Mouse (Mus musculus): ENCODE measurements around the gene Rpl24.

Gene Rpl24

GRCm38 (mm10) chr16:55971735-55972615, 5.9 kb downstream of the Rpl24 start:
- DNase-seq: no peak

- DNase-seq: no peak
Measured at GRCm38 (mm10) chr16:55972626-55973201, 6.6 kb downstream of the Rpl24 start.

GRCm38 (mm10) chr16:55973431-55974255, 7.6 kb downstream of the Rpl24 start, which contains the start of gene Zbtb11:
Gene Zbtb11, plus strand, starts transcription at chr16:55973883.
- DNase-seq: peak; percentile 100

DNA sequence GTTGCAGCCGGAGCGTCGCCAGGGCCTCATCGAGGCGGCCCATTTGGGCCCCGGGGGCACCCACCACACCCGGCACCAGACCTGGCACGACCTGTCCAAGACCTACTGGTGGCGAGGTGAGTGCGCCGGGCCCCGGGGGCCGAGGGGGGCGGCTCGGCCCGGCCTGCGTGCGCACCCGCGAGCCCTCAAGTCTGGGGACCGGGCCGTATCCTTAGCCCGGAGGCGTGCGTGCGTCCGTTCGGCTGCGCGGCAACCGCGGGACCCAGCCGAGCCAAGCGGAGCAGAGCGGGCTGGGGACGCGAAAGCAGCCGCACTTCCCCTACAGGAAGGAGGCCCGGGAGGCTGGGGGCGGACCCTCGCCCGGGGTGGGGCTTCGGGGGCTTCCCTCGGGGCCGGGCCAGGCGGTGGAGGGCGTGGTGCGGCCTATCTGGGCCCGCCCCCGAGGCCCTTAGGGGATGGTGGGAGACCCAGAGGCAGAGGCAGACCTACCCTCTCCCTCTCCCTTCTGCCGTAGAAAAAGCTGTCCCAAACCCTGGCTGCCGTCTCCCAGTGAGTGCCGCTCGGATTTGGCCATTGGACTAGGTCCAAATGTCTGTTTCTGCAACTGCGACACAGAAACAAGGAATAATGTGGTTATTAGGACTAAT, 8.3 kb downstream of the Rpl24 start:
- DNase-seq: peak; percentile 88

DNA sequence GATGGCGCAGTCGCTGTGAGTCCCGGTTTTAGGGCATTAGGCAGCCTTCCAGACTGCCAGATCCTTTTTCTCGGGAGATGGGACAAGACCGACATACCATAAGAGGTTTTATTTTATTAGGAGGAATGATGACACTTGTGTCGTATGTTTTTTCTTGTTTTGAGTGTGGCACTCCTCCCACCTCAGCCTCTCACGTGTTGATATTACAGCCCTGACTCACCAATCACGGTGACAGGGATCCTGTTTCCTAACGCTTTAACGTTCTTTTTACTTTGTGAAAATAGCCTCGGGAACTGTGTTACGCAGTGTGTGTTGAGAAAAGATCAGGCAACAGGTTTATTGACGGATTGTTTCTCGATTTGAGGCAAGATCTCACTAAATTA, 8.8 kb downstream of the Rpl24 start:
- DNase-seq: no peak

DNA sequence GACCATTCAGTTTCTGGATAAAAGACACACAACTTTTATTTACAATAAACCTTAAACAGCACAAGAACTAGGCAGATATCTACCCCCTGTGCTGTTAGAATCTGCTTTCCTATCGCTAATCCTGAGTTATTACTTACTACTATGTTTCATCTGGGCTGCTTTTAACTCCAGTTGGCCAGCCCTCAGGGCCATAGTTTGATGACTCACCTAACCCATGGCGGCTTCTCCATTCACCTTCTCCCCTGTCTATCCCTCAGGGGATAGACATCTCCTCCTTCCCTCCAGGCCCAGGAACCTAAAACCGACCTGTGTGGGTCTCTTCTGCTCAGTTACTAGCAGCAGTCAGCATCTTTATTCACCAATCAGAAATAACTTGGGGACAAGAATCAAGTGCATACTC, 19.9 kb downstream of the Rpl24 start:
- DNase-seq: no peak

GRCm38 (mm10) chr16:55990311-55990710, 24.2 kb downstream of the Rpl24 start:
- no peak for DNase-seq

DNA sequence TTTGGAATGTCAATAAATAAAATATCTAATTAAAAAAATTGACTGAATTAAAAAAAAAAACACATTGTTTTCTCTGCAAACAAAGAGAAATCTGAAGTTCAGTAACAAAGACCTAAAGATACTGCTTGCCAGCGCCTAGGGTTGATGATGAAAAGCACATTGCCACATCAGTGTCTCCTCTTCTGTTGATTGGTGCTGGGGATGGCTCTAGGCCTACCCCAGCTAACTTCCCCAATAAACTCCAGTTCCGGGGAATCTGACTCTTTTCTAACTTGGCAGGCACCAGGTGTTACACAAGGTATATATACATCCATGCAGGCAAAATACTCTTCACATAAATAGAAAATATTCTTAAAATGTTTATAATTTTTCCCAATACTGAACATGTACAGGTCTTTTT, 28.2 kb downstream of the Rpl24 start:
- DNase-seq: no peak

GRCm38 (mm10) chr16:56006798-56007197, 40.7 kb downstream of the Rpl24 start:
- no peak for DNase-seq

- DNase-seq: no peak
Measured at GRCm38 (mm10) chr16:56008862-56009261, 42.8 kb downstream of the Rpl24 start.

DNA sequence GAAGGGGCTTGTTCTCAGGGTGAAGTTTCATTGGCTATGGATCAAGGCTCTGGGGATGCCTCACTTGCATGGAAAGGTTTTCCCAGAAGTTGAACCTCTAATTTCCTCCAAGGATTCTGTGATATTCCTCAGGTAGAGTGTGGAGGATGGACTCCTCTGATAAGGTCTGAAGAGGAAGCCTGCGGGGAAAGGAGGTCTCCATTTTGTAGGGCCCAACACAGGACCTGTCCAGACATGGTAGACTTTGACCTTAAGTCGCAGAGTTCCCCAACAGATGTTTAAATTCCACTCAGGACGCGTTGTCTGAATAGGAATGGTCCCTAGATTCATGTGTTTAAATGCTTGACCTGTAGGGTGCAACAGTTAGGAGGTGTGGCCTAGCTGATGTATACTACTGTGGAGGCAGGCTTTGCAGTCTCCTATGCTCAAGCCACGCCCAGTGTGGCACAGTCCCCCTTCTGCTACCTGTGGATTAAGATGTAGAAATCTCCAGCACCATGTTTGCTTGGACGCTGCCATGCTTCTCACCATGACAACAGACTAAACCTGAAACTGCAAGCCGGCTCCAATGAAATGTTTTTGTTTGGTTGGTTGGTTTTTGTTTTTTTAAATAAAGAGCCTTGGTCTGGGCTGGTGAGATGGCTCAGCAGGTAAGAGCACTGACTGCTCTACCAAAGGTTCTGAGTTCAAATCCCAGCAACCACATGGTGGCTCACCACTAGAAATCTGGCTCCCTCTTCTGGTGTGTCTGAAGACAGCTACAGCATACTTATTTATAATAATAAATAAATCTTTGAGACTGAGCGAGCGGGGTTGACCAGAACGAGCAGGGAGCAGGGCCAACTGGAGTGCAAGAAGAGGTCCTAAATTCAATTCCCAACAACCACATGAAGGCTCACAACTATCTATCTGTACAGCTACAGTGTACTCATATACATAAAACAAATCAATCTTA, 47.0 kb downstream of the Rpl24 start:
- DNase-seq: no peak

DNA sequence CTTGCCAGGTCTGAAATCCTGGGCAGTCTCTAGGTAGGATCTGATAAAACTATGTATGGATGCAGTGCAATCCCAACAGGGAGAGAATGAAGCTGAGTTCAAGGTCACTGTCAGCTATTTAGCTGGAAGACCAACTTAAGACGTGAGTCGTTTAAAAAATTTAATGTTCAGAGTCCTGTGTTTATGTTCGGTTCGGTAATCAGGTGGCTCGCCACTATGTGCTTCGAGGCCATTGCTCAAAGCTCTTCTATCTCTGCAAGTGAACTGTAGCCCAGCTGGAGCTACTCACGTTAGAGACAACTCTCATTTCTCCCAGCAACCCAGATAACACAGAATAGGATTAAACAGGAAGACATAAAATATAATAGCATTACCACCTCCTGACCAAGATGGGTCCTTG, 48.0 kb downstream of the Rpl24 start:
- DNase-seq: no peak

- no peak for DNase-seq
Measured at GRCm38 (mm10) chr16:56019660-56020059, 53.6 kb downstream of the Rpl24 start.
